Mouse (Mus musculus) kidney, embryonic 15.5 days (tissue): ENCODE data around the gene Birc7. TPM values are rescaled to one million over a fixed set of nuclear protein-coding genes. Genes with fewer than 3 reads are reported as not detected.

Experiments used
- ATAC-seq: fragments of 200-750 bp; cut with Nextera tagmentation; replicated peaks from 2 replicates; pipeline ENCODE4 v1.8.0; 2017; ENCODE audit warnings: moderate TSS enrichment; ENCODE audit not compliant: low FRiP score
- H3K27ac ChIP-seq: fragments of 300-500 bp; sonication (generic); 2 replicates; pipeline ENCODE4 v1.5.1; 2015; ENCODE audit warnings: mild to moderate bottlenecking, inconsistent platforms
- H3K27me3 ChIP-seq: fragments of 300-500 bp; sonication (generic); 2 replicates; pipeline ENCODE4 v1.6.1; 2015; ENCODE audit warnings: inconsistent platforms
- H3K36me3 ChIP-seq: fragments of 300-500 bp; sonication (generic); 2 replicates; pipeline ENCODE4 v1.6.1; 2015; ENCODE audit warnings: inconsistent platforms
- H3K4me1 ChIP-seq: fragments of 300-500 bp; sonication (generic); 2 replicates; pipeline ENCODE4 v1.6.1; 2015; ENCODE audit warnings: inconsistent platforms
- H3K4me2 ChIP-seq: fragments of 300-500 bp; sonication (generic); 2 replicates; pipeline ENCODE4 v1.6.1; 2015; ENCODE audit warnings: moderate library complexity, mild to moderate bottlenecking, inconsistent platforms
- H3K4me3 ChIP-seq: fragments of 300-500 bp; sonication (generic); replicated peaks from 2 replicates; pipeline ENCODE4 v1.5.1; 2015; ENCODE audit warnings: mild to moderate bottlenecking, inconsistent platforms
- H3K9ac ChIP-seq: fragments of 300-500 bp; sonication (generic); 2 replicates; pipeline ENCODE4 v1.6.1; 2015; ENCODE audit warnings: mild to moderate bottlenecking, inconsistent platforms
- H3K9me3 ChIP-seq: fragments of 300-500 bp; sonication (generic); replicated peaks from 2 replicates; pipeline ENCODE4 v1.6.1; 2016; ENCODE audit warnings: inconsistent platforms
- WGBS: fragments of 180-500 bp; shearing (Covaris S2); methylation state at CpG from one replicate; pipeline ENCODE4 v1.1.7; 2015; ENCODE audit warnings: mixed read lengths; 5-methylcytosine and 5-hydroxymethylcytosine counted together
- polyA plus RNA-seq: library from polyadenylated mRNA; unstranded; fragments of >200 nt; fragmentation: Nextera tagmentation; extraction: Ambion mirVana; gene quantifications from 2 replicates; pipeline ENCODE4 v1.2.1, GENCODE M21; 2015

Birc7 gene
- polyA plus RNA-seq, 1 experiment from 2014 or later, result not detected

- Histone ChIP-seq H3K9ac (peak overlapping the region; percentile 100), H3K27ac (peak overlapping the region; percentile 79), H3K9me3 (no peaks in the 10 kb centered on the region), H3K4me2 (peak overlapping the region; percentile 78), H3K27me3 (0 out of 2 replicates have a peak, but pooled peaks cover 4% of the 10 kb centered on the region), H3K36me3 (peaks cover 37% of the 10 kb centered on the region), H3K4me1 (peaks cover 14% of the 10 kb centered on the region), H3K4me3 (peak overlapping the region; percentile 97)
- peak; percentile 62 for ATAC-seq
- under 1% methylated on average over 61 of the region's 61 CpGs for WGBS
Measured at GRCm38 (mm10) chr2:180919913-180920809, 8.7 kb upstream of the Birc7 start.

GRCm38 (mm10) chr2:180920810-180921400, 7.9 kb upstream of the Birc7 start, which contains the start of gene Ythdf1:
Gene Ythdf1, minus strand, starts transcription at chr2:180920949.
- under 1% methylated on average over 56 of the region's 56 CpGs for WGBS
- Histone ChIP-seq H3K4me2 (peak within 1 kb of the TSS; percentile 78), H3K9ac (peak within 1 kb of the TSS; percentile 100), H3K27ac (peak within 1 kb of the TSS; percentile 79), H3K27me3 (0 out of 2 replicates have a peak, but pooled peaks cover 4% of the 10 kb centered on the region), H3K4me3 (peak within 1 kb of the TSS; percentile 97), H3K4me1 (peaks cover 14% of the 10 kb centered on the region), H3K36me3 (peaks cover 31% of the 10 kb centered on the region), H3K9me3 (no peaks in the 10 kb centered on the region)
- peak; percentile 96 for ATAC-seq

- ATAC-seq, result no peak
- 88% methylated on average over 6 of the region's 6 CpGs for WGBS
- no peak overlapping the region for H3K9ac ChIP-seq
- peaks cover 14% of the 10 kb centered on the region for H3K4me1 ChIP-seq
- no peak overlapping the region for H3K27ac ChIP-seq
- H3K9me3 ChIP-seq, result no peaks in the 10 kb centered on the region
- H3K4me2 ChIP-seq, result no peak overlapping the region
- 0 out of 2 replicates have a peak, but pooled peaks cover 4% of the 10 kb centered on the region for H3K27me3 ChIP-seq
- H3K36me3 ChIP-seq, result peaks cover 12% of the 10 kb centered on the region
- H3K4me3 ChIP-seq, result no peak overlapping the region
Measured at GRCm38 (mm10) chr2:180922739-180923138, 6.1 kb upstream of the Birc7 start.

GRCm38 (mm10) chr2:180925176-180925575, 3.6 kb upstream of the Birc7 start:
- no peak overlapping the region for H3K4me2 ChIP-seq
- no peak overlapping the region for H3K4me3 ChIP-seq
- 0 out of 2 replicates have a peak, but pooled peaks cover 4% of the 10 kb centered on the region for H3K27me3 ChIP-seq
- no peaks in the 10 kb centered on the region for H3K36me3 ChIP-seq
- H3K9ac ChIP-seq, result no peak overlapping the region
- no peak for ATAC-seq
- no peak overlapping the region for H3K27ac ChIP-seq
- H3K9me3 ChIP-seq, result no peaks in the 10 kb centered on the region
- H3K4me1 ChIP-seq, result peaks cover 6% of the 10 kb centered on the region
- 11% methylated on average over 4 of the region's 4 CpGs for WGBS

- Histone ChIP-seq H3K4me2 (no peak overlapping the region), H3K36me3 (no peaks in the 10 kb centered on the region), H3K4me1 (no peaks in the 10 kb centered on the region), H3K9ac (no peak overlapping the region), H3K27ac (no peak overlapping the region), H3K4me3 (no peak overlapping the region), H3K9me3 (no peaks in the 10 kb centered on the region), H3K27me3 (no peaks in the 10 kb centered on the region)
- WGBS, result 84% methylated on average over 1 of the region's 1 CpGs
- no peak for ATAC-seq
Measured at GRCm38 (mm10) chr2:180932418-180932817, 3.6 kb downstream of the Birc7 start.

GRCm38 (mm10) chr2:180940187-180940586, 11.4 kb downstream of the Birc7 start:
- no peak overlapping the region for H3K4me3 ChIP-seq
- ATAC-seq, result no peak

GRCm38 (mm10) chr2:180941869-180942268, 13.0 kb downstream of the Birc7 start:
- no peak overlapping the region for H3K4me3 ChIP-seq
- no peaks in the 10 kb centered on the region for H3K4me1 ChIP-seq
- no peak overlapping the region for H3K27ac ChIP-seq
- no peak for ATAC-seq
- H3K9me3 ChIP-seq, result no peaks in the 10 kb centered on the region
- no peak overlapping the region for H3K9ac ChIP-seq
- H3K36me3 ChIP-seq, result no peaks in the 10 kb centered on the region
- H3K27me3 ChIP-seq, result no peaks in the 10 kb centered on the region
- H3K4me2 ChIP-seq, result no peak overlapping the region

More at GRCm38 (mm10) chr2:180940187-180940586, 11.4 kb downstream of the Birc7 start:
- no peak overlapping the region for H3K27ac ChIP-seq
- no peak overlapping the region for H3K4me2 ChIP-seq
- no peaks in the 10 kb centered on the region for H3K9me3 ChIP-seq
- no peaks in the 10 kb centered on the region for H3K4me1 ChIP-seq
- no peaks in the 10 kb centered on the region for H3K36me3 ChIP-seq
- H3K27me3 ChIP-seq, result no peaks in the 10 kb centered on the region
- no peak overlapping the region for H3K9ac ChIP-seq

- Histone ChIP-seq H3K27ac (no peak overlapping the region), H3K36me3 (no peaks in the 10 kb centered on the region), H3K4me2 (no peak overlapping the region), H3K27me3 (peaks cover 22% of the 10 kb centered on the region), H3K4me3 (no peak overlapping the region), H3K9ac (no peak overlapping the region), H3K9me3 (no peaks in the 10 kb centered on the region), H3K4me1 (peaks cover 29% of the 10 kb centered on the region)
- 8% methylated on average over 1 of the region's 1 CpGs for WGBS
- ATAC-seq, result no peak
Measured at GRCm38 (mm10) chr2:180949947-180950346, 21.1 kb downstream of the Birc7 start.

GRCm38 (mm10) chr2:180952731-180953171, 23.9 kb downstream of the Birc7 start:
- 17% methylated on average over 9 of the region's 9 CpGs for WGBS
- H3K4me3 ChIP-seq, result peak overlapping the region; percentile 61
- H3K27ac ChIP-seq, result peak overlapping the region; percentile 48; the same call in 1 of the 2 replicates
- H3K36me3 ChIP-seq, result no peaks in the 10 kb centered on the region
- H3K4me1 ChIP-seq, result peaks cover 40% of the 10 kb centered on the region
- no peaks in the 10 kb centered on the region for H3K9me3 ChIP-seq
- peak overlapping the region; percentile 94 for H3K4me2 ChIP-seq
- peaks cover 26% of the 10 kb centered on the region for H3K27me3 ChIP-seq
- 0 out of 2 replicates have a peak overlapping the region, but pooled peaks have one; percentile 26 for H3K9ac ChIP-seq
- no peak for ATAC-seq

- peaks cover 40% of the 10 kb centered on the region for H3K4me1 ChIP-seq
- no peaks in the 10 kb centered on the region for H3K9me3 ChIP-seq
- H3K4me2 ChIP-seq, result peak overlapping the region; percentile 94
- H3K36me3 ChIP-seq, result no peaks in the 10 kb centered on the region
- peak overlapping the region; percentile 53; the same call in 1 of the 2 replicates for H3K9ac ChIP-seq
- peaks cover 26% of the 10 kb centered on the region for H3K27me3 ChIP-seq
- 32% methylated on average over 2 of the region's 2 CpGs for WGBS
- no peak for ATAC-seq
- peak overlapping the region; percentile 61 for H3K4me3 ChIP-seq
- H3K27ac ChIP-seq, result peak overlapping the region; percentile 65; the same call in 1 of the 2 replicates
Measured at GRCm38 (mm10) chr2:180953638-180954037, 24.8 kb downstream of the Birc7 start.

- peak; percentile 93 for ATAC-seq
- Histone ChIP-seq H3K27me3 (peaks cover 26% of the 10 kb centered on the region), H3K4me2 (peak within 1 kb of the TSS; percentile 94), H3K4me3 (peak within 1 kb of the TSS; percentile 61), H3K27ac (peak within 1 kb of the TSS; percentile 65), H3K9me3 (no peaks in the 10 kb centered on the region), H3K36me3 (no peaks in the 10 kb centered on the region), H3K4me1 (peaks cover 40% of the 10 kb centered on the region), H3K9ac (peak within 1 kb of the TSS; percentile 53)
- under 1% methylated on average over 52 of the region's 52 CpGs for WGBS
Measured at GRCm38 (mm10) chr2:180954061-180955047, 25.5 kb downstream of the Birc7 start, which contains the start of gene Nkain4. Gene Nkain4, minus strand, starts transcription at chr2:180954699.
